Mouse (Mus musculus): Measurements from ENCODE around the gene Camsap2. TPM values are rescaled to one million over a fixed set of nuclear protein-coding genes. Genes with fewer than 3 reads are reported as not detected.

The Camsap2 gene
- polyA plus RNA-seq, 2 experiments: 8.8 to 10.3 TPM

- Histone ChIP-seq H3K9ac (replicated peaks) (no peak overlapping the region), H3K36me3 (replicated peaks; ENCODE audit: control insufficient read depth, insufficient read depth, low read depth) (peaks cover 40% of the 10 kb centered on the region), H3K9me3 (ENCODE audit: control insufficient read depth, low read length) (no peaks in the 10 kb centered on the region), H3K27ac (no peak overlapping the region), H3K4me3 (ENCODE audit: insufficient read depth in 1 of 2, low read depth in 2 of 2, low read length in 2 of 2) (no peak overlapping the region), H3K4me2 (ENCODE audit: low read depth) (no peak overlapping the region), H3K4me1 (replicated peaks; ENCODE audit: control insufficient read depth in 2 of 2, insufficient read depth in 2 of 2, low read length in 1 of 2) (peaks cover 0 to 3% of the 10 kb centered on the region in 2 experiments; a peak in 2 of 4 replicates), H3K27me3 (ENCODE audit: control insufficient read depth, insufficient read depth, low read length) (no peaks in the 10 kb centered on the region)
- DNase-seq (ENCODE audit: low read depth in 3 of 3, low spot score in 3 of 3): no peak
- WGBS (ENCODE audit: insufficient replicate concordance): 55% methylated on average over 7 of the region's 7 CpGs
- ATAC-seq (ENCODE audit: insufficient read depth): no peak
- TF ChIP-seq EP300 (IDR thresholded peaks at IDR 0.05; ENCODE audit: low read depth): no peak
- no peak for TF ChIP-seq CTCF (IDR thresholded peaks at IDR 0.05; ENCODE audit: low read depth)
Observed at GRCm38 (mm10) chr1:136268224-136268623, 77.7 kb downstream of the Camsap2 start.

GRCm38 (mm10) chr1:136266127-136266526, 79.8 kb downstream of the Camsap2 start:
- no peak overlapping the region for H3K27ac ChIP-seq
- H3K9ac ChIP-seq (replicated peaks): no peak overlapping the region
- DNase-seq (ENCODE audit: low read depth in 3 of 3, low spot score in 3 of 3) (no peak), ATAC-seq (ENCODE audit: insufficient read depth) (no peak)
- peaks cover 0 to 3% of the 10 kb centered on the region in 2 experiments; a peak in 2 of 4 replicates for H3K4me1 ChIP-seq (replicated peaks; ENCODE audit: control insufficient read depth in 2 of 2, insufficient read depth in 2 of 2, low read length in 1 of 2)
- H3K36me3 ChIP-seq (replicated peaks; ENCODE audit: control insufficient read depth, insufficient read depth, low read depth): peaks cover 21% of the 10 kb centered on the region
- 18% methylated on average over 6 of the region's 6 CpGs for WGBS (ENCODE audit: insufficient replicate concordance)
- H3K27me3 ChIP-seq (ENCODE audit: control insufficient read depth, insufficient read depth, low read length): peaks cover 7% of the 10 kb centered on the region
- TF ChIP-seq EP300 (IDR thresholded peaks at IDR 0.05; ENCODE audit: low read depth) (no peak), CTCF (IDR thresholded peaks at IDR 0.05; ENCODE audit: low read depth) (no peak)
- H3K4me2 ChIP-seq (ENCODE audit: low read depth): no peak overlapping the region
- no peaks in the 10 kb centered on the region for H3K9me3 ChIP-seq (ENCODE audit: control insufficient read depth, low read length)
- H3K4me3 ChIP-seq (ENCODE audit: insufficient read depth in 1 of 2, low read depth in 2 of 2, low read length in 2 of 2): no peak overlapping the region

GRCm38 (mm10) chr1:136263355-136263754, 82.5 kb downstream of the Camsap2 start:
- Histone ChIP-seq H3K4me2 (ENCODE audit: low read depth) (no peak overlapping the region), H3K27ac (no peak overlapping the region), H3K27me3 (ENCODE audit: control insufficient read depth, insufficient read depth, low read length) (peaks cover 35% of the 10 kb centered on the region), H3K9me3 (ENCODE audit: control insufficient read depth, low read length) (no peaks in the 10 kb centered on the region), H3K9ac (replicated peaks) (no peak overlapping the region), H3K4me1 (replicated peaks; ENCODE audit: control insufficient read depth in 2 of 2, insufficient read depth in 2 of 2, low read length in 1 of 2) (peaks cover 0 to 3% of the 10 kb centered on the region in 2 experiments; a peak in 2 of 4 replicates), H3K4me3 (ENCODE audit: insufficient read depth in 1 of 2, low read depth in 2 of 2, low read length in 2 of 2) (no peak overlapping the region), H3K36me3 (replicated peaks; ENCODE audit: control insufficient read depth, insufficient read depth, low read depth) (peaks cover 2% of the 10 kb centered on the region)
- TF ChIP-seq EP300 (IDR thresholded peaks at IDR 0.05; ENCODE audit: low read depth) (no peak), CTCF (IDR thresholded peaks at IDR 0.05; ENCODE audit: low read depth) (no peak)
- ATAC-seq (ENCODE audit: insufficient read depth) (no peak), DNase-seq (ENCODE audit: low read depth in 3 of 3, low spot score in 3 of 3) (no peak)
- 77% methylated on average over 5 of the region's 5 CpGs for WGBS (ENCODE audit: insufficient replicate concordance)

- H3K4me3 ChIP-seq (ENCODE audit: insufficient read depth in 1 of 2, low read depth in 2 of 2, low read length in 2 of 2): peak within 1 kb of the TSS in 1 of 2 experiments; percentile 41; a peak in 3 of 4 replicates
- H3K4me2 ChIP-seq (ENCODE audit: low read depth): peak within 1 kb of the TSS; percentile 63
- ATAC-seq (ENCODE audit: insufficient read depth) (no peak), DNase-seq (ENCODE audit: low read depth in 3 of 3, low spot score in 3 of 3) (no peak)
- H3K27ac ChIP-seq: no peak within 1 kb of the TSS
- WGBS (ENCODE audit: insufficient replicate concordance): 11% methylated on average over 27 of the region's 28 CpGs
- no peaks in the 10 kb centered on the region for H3K4me1 ChIP-seq (replicated peaks; ENCODE audit: control insufficient read depth in 2 of 2, insufficient read depth in 2 of 2, low read length in 1 of 2)
- H3K9ac ChIP-seq (replicated peaks): no peak within 1 kb of the TSS
- no peaks in the 10 kb centered on the region for H3K9me3 ChIP-seq (ENCODE audit: control insufficient read depth, low read length)
- peaks cover 50% of the 10 kb centered on the region for H3K27me3 ChIP-seq (ENCODE audit: control insufficient read depth, insufficient read depth, low read length)
- TF ChIP-seq CTCF (IDR thresholded peaks at IDR 0.05; ENCODE audit: low read depth) (no peak), EP300 (IDR thresholded peaks at IDR 0.05; ENCODE audit: low read depth) (no peak)
- H3K36me3 ChIP-seq (replicated peaks; ENCODE audit: control insufficient read depth, insufficient read depth, low read depth): no peaks in the 10 kb centered on the region
Observed at GRCm38 (mm10) chr1:136260635-136261238, 85.2 kb downstream of the Camsap2 start, which contains the start of gene Gpr25. Gene Gpr25, minus strand, starts transcription at chr1:136260873.

GRCm38 (mm10) chr1:136259893-136260634, 85.8 kb downstream of the Camsap2 start:
- H3K4me3 ChIP-seq (ENCODE audit: insufficient read depth in 1 of 2, low read depth in 2 of 2, low read length in 2 of 2): peak overlapping the region in 1 of 2 experiments; percentile 41; a peak in 3 of 4 replicates
- H3K9ac ChIP-seq (replicated peaks): no peak overlapping the region
- DNase-seq (ENCODE audit: low read depth in 3 of 3, low spot score in 3 of 3): no peak
- peak; percentile 43; the same call in 1 of the 2 replicates for ATAC-seq (ENCODE audit: insufficient read depth)
- peaks cover 50% of the 10 kb centered on the region for H3K27me3 ChIP-seq (ENCODE audit: control insufficient read depth, insufficient read depth, low read length)
- no peaks in the 10 kb centered on the region; a peak in 1 of 4 replicates for H3K4me1 ChIP-seq (replicated peaks; ENCODE audit: control insufficient read depth in 2 of 2, insufficient read depth in 2 of 2, low read length in 1 of 2)
- 1% methylated on average over 88 of the region's 95 CpGs for WGBS (ENCODE audit: insufficient replicate concordance)
- no peaks in the 10 kb centered on the region for H3K36me3 ChIP-seq (replicated peaks; ENCODE audit: control insufficient read depth, insufficient read depth, low read depth)
- H3K27ac ChIP-seq: no peak overlapping the region
- TF ChIP-seq CTCF (IDR thresholded peaks at IDR 0.05; ENCODE audit: low read depth): no peak
- no peak for TF ChIP-seq EP300 (IDR thresholded peaks at IDR 0.05; ENCODE audit: low read depth)
- peak overlapping the region; percentile 63 for H3K4me2 ChIP-seq (ENCODE audit: low read depth)
- no peaks in the 10 kb centered on the region for H3K9me3 ChIP-seq (ENCODE audit: control insufficient read depth, low read length)

Data from liver, embryonic 14.5 days (tissue).